Mouse (Mus musculus): Measurements from ENCODE around the gene Mdm2. TPM values are rescaled to one million over a fixed set of nuclear protein-coding genes. Genes with fewer than 3 reads are reported as not detected.

The Mdm2 gene
- total RNA-seq, 2 experiments from 2014 or later = 58.7 to 65.5 TPM

GRCm38 (mm10) chr10:117681999-117682857, 28.3 kb downstream of the Mdm2 start:
- intact Hi-C loops (cut with DNase I) = no loop called here
- H3K4me3 ChIP-seq = no peak overlapping the region
- peak; percentile 65 for TF ChIP-seq CTCF (IDR thresholded peaks at IDR 0.05)
- DNase-seq (ENCODE audit: extremely low spot score in 1 of 2, low spot score in 2 of 2) = peak in 1 of 2 experiments; percentile 36
- H3K27ac ChIP-seq = no peak overlapping the region

GRCm38 (mm10) chr10:117681543-117681942, 29.0 kb downstream of the Mdm2 start:
- Histone ChIP-seq H3K4me3 (no peak overlapping the region), H3K27ac (no peak overlapping the region)
- intact Hi-C loops (cut with DNase I) = no loop called here
- TF ChIP-seq CTCF (IDR thresholded peaks at IDR 0.05) = no peak
- no peak for DNase-seq (ENCODE audit: extremely low spot score in 1 of 2, low spot score in 2 of 2)

- no peak for DNase-seq (ENCODE audit: extremely low spot score in 1 of 2, low spot score in 2 of 2)
- no peak for TF ChIP-seq CTCF (IDR thresholded peaks at IDR 0.05)
- H3K4me3 ChIP-seq = no peak overlapping the region
Observed at GRCm38 (mm10) chr10:117680868-117681513, 29.6 kb downstream of the Mdm2 start.

GRCm38 (mm10) chr10:117679963-117680473, 30.5 kb downstream of the Mdm2 start:
- Histone ChIP-seq H3K4me3 (no peak overlapping the region), H3K27ac (no peak overlapping the region)
- no peak for TF ChIP-seq CTCF (IDR thresholded peaks at IDR 0.05)
- intact Hi-C loops (cut with DNase I) = loop anchor here (5.0 to 10.0 kb wide), 3 partner anchors 243 to 453 kb away; no protein-coding TSS in a partner anchor
- DNase-seq (ENCODE audit: extremely low spot score in 1 of 2, low spot score in 2 of 2) = no peak

More at GRCm38 (mm10) chr10:117680868-117681513, 29.6 kb downstream of the Mdm2 start:
- H3K27ac ChIP-seq = no peak overlapping the region
- intact Hi-C loops (cut with DNase I) = no loop called here

GRCm38 (mm10) chr10:117679029-117679686, 31.4 kb downstream of the Mdm2 start:
- no peak for DNase-seq (ENCODE audit: extremely low spot score in 1 of 2, low spot score in 2 of 2)
- intact Hi-C loops (cut with DNase I) = loop anchor here (5.0 to 10.0 kb wide), 3 partner anchors 242 to 452 kb away; no protein-coding TSS in a partner anchor
- Histone ChIP-seq H3K4me3 (no peak overlapping the region), H3K27ac (no peak overlapping the region)
- no peak for TF ChIP-seq CTCF (IDR thresholded peaks at IDR 0.05)

GRCm38 (mm10) chr10:117678357-117678756, 32.2 kb downstream of the Mdm2 start:
- no peak for TF ChIP-seq CTCF (IDR thresholded peaks at IDR 0.05)
- no peak overlapping the region for H3K4me3 ChIP-seq
- no peak for DNase-seq (ENCODE audit: extremely low spot score in 1 of 2, low spot score in 2 of 2)
- intact Hi-C loops (cut with DNase I) = loop anchor here (5.0 to 10.0 kb wide), 3 partner anchors 241 to 451 kb away; no protein-coding TSS in a partner anchor
- no peak overlapping the region for H3K27ac ChIP-seq

- no peak for TF ChIP-seq CTCF (IDR thresholded peaks at IDR 0.05)
- intact Hi-C loops (cut with DNase I) = loop anchor here (1.0 to 10.0 kb wide), 5 partner anchors 162 to 450 kb away; no protein-coding TSS in a partner anchor
- no peak overlapping the region for H3K27ac ChIP-seq
- no peak overlapping the region for H3K4me3 ChIP-seq
- no peak for DNase-seq (ENCODE audit: extremely low spot score in 1 of 2, low spot score in 2 of 2)
Observed at GRCm38 (mm10) chr10:117677494-117678236, 32.9 kb downstream of the Mdm2 start.

- intact Hi-C loops (cut with DNase I) = loop anchor here (1.0 to 10.0 kb wide), 5 partner anchors 161 to 449 kb away; no protein-coding TSS in a partner anchor
- Histone ChIP-seq H3K27ac (peak overlapping the region; percentile 77), H3K4me3 (peak overlapping the region; percentile 47)
- DNase-seq (ENCODE audit: extremely low spot score in 1 of 2, low spot score in 2 of 2) = peak in 1 of 2 experiments; percentile 28
- peak; percentile 74 for TF ChIP-seq CTCF (IDR thresholded peaks at IDR 0.05)
Observed at GRCm38 (mm10) chr10:117676644-117677313, 33.8 kb downstream of the Mdm2 start.

GRCm38 (mm10) chr10:117676036-117676643, 34.4 kb downstream of the Mdm2 start:
- no peak for TF ChIP-seq CTCF (IDR thresholded peaks at IDR 0.05)
- Histone ChIP-seq H3K27ac (peak overlapping the region; percentile 77), H3K4me3 (peak overlapping the region; percentile 47)
- intact Hi-C loops (cut with DNase I) = loop anchor here (5.0 to 10.0 kb wide), 3 partner anchors 239 to 449 kb away; no protein-coding TSS in a partner anchor
- DNase-seq (ENCODE audit: extremely low spot score in 1 of 2, low spot score in 2 of 2) = peak; percentile 51 to 67
